Mouse (Mus musculus) brown adipose tissue, adult 24 weeks (tissue): ENCODE results near the gene Slc18a2. TPM values are rescaled to one million over a fixed set of nuclear protein-coding genes. Genes with fewer than 3 reads are reported as not detected.

Source experiments
- H3K27ac ChIP-seq: fragments of 200-500 bp; replicated peaks from 2 replicates; pipeline ENCODE4 v1.5.1; 2012; ENCODE audit warnings: low read depth, mild to moderate bottlenecking, low read length
- H3K4me1 ChIP-seq: fragments of 200-500 bp; 2 replicates; pipeline ENCODE4 v1.6.1; 2012; ENCODE audit warnings: low read length, mixed read lengths; ENCODE audit not compliant: control insufficient read depth, insufficient read depth, insufficient read length
- H3K4me3 ChIP-seq: fragments of 200-500 bp; 2 replicates; pipeline ENCODE4 v1.5.1; 2012; ENCODE audit warnings: low read depth, mild to moderate bottlenecking, low read length, moderate library complexity; ENCODE audit not compliant: insufficient read depth
- polyA plus RNA-seq: library from polyadenylated mRNA; stranded (reverse); fragments of >200 nt; gene quantifications from 2 replicates; pipeline ENCODE4 v1.2.4, GENCODE M21; 2012; ENCODE audit not compliant: missing spikeins, insufficient read depth, insufficient read length

Slc18a2 gene
- polyA plus RNA-seq: not detected in 2 replicates

DNA sequence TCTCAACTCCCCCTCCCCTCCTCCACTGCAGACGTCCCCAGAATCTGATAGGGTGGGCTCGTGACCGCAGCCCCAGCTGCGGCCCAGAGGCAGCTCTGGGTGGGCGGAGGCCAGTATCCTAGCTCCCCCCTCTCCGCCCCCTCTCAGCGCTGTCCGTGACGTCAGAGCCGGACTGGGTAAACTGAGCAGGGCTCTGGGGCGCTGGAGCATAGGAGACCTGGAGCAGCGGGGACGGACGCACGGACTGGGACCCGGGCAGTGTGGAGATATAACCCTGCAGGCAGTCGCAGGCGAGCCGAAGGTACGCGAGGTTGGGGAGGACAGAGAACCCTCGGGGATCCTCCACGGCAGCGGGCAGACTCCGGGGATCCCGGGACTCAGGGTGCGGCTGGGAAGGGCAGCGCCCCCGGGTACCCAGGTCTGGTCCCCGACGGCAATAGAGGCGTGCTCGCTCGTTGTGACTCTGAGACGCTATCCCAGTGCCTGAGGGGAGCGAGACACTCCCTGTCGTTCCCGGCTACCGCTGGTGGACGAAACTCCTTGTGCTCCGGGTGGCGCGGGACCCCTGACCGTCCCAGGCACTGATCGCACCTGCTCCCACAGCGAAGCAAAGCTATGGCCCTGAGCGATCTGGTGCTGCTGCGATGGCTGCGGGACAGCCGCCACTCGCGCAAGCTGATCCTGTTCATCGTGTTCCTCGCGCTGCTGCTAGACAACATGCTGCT lies at the start of gene Slc18a2:
Slc18a2 (plus strand) TSS at position 179 of the 725 bp plus-strand sequence.
- H3K27ac ChIP-seq: no peak within 1 kb of the TSS
- no peak within 1 kb of the TSS for H3K4me3 ChIP-seq
- no peaks in the 10 kb centered on the region for H3K4me1 ChIP-seq

DNA sequence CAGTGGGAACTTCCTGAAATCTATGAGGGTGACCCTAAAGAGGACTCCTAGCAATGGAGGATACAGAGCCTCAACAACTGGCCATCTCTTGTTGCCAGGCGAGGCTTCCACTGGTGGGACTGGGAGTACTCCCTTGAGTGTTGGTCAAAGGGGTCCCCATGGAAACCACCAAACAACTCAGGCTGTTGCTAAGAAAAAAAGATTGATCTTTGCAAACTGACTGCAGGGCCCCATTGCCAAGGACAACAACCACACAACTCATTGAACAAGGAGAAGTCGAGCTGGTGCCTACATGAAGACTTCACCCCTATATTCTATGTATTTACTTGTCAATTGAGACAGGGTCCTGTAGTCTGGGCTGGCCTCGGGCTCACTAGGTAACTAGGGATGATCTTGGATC lies 43.8 kb upstream of the Slc18a2 start:
- Histone ChIP-seq H3K4me3 (no peak overlapping the region), H3K27ac (no peak overlapping the region), H3K4me1 (no peaks in the 10 kb centered on the region)

DNA sequence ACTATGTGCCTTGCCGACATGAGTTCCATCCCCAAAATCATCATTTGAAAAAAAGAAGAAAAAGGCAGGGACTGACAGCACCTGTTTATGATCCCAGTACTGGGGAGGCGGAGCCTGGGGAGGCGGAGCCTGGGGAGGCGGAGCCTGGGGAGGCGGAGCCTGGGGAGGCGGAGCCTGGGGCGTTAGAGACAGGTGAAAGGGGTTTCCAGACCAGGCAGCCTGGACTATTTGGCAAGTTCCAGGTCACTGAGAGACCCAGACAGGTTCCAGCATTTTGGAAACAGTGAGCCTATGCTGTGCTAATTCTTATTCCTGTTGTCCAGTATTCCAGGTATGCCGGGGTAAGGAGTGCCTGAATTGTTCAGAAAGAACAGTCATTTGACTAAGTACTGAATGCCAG lies 41.7 kb upstream of the Slc18a2 start, which contains the start of gene Kcnk18:
Kcnk18 (plus strand) TSS at position 224 of the 400 bp plus-strand sequence.
- no peaks in the 10 kb centered on the region for H3K4me1 ChIP-seq
- no peak within 1 kb of the TSS for H3K27ac ChIP-seq
- H3K4me3 ChIP-seq: no peak within 1 kb of the TSS

DNA sequence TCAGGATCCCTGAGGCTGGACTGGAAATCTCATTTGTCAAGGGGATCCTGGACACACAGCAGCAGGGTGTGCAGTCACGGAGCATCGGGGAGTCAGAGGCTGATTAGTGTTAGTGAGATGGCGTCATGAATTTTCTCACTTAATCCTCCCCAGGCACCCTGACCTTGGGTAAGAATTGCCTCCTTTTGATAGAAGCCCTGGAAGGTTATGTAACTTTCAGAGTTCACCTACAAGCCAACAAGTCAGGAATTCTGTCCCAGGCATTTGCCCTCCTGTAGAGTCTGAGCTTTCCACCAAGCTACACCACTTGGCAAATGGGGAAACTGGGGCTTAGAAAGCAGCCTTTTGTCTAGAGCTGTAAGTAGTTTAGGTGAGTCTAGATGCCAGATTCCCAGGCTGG lies 39.6 kb upstream of the Slc18a2 start:
- Histone ChIP-seq H3K4me3 (no peak overlapping the region), H3K27ac (no peak overlapping the region), H3K4me1 (no peaks in the 10 kb centered on the region)

DNA sequence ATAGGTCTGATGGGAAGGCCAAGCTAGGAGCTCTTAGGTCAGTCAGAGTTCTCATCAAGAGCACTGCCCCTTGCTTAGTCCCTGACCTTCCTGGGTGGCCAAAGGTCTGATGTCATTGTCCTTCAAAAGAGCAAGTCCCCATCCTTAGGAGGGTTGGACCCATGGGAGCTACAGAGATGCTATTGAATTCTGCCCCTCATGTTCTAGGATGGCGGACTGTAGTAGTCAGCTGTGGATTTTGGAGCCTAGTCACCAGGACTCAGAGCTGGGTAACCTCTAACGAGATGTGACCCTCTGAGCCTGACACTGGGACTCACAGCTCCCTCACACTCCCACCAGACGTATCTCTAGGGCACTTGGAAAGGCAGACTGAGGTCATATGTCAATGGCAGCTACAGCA lies 32.3 kb upstream of the Slc18a2 start:
- Histone ChIP-seq H3K4me1 (no peaks in the 10 kb centered on the region), H3K4me3 (no peak overlapping the region), H3K27ac (no peak overlapping the region)

DNA sequence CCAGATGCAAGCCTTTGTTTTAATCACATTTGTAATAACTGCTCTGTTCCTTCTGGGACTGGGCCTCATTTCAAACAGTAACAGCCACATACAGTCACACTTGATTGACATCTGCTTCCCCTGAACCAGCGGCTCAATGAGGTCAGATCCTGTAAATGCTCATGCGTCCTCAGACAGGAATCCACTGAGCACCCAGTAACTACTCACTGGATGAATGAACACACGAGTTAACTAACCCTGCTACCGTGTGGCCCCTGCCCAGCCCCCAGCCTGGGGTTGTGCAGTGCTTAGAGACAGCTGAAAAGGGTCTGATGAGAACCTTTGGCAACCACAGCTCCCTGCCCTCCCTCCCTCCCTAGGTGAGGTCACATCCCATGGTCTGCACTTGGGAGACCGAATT lies 27.9 kb upstream of the Slc18a2 start:
- Histone ChIP-seq H3K4me3 (no peak overlapping the region), H3K27ac (no peak overlapping the region), H3K4me1 (no peaks in the 10 kb centered on the region)

DNA sequence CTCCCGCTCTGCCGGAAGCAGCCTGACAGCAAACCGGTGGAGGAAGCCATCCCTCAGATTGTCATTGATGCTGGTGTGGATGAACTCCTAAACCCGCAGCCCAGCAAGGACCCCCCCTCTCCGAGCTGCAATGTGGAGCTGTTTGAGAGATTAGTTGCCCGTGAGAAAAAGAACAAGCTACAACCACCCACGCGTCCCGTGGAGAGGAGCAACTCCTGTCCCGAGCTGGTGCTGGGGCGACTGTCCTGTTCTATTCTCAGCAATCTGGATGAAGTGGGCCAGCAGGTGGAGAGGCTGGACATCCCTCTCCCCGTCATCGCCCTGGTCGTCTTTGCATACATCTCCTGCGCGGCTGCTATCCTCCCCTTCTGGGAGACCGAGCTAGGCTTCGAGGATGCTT lies 25.7 kb upstream of the Slc18a2 start:
- Histone ChIP-seq H3K27ac (no peak overlapping the region), H3K4me3 (no peak overlapping the region), H3K4me1 (no peaks in the 10 kb centered on the region)

DNA sequence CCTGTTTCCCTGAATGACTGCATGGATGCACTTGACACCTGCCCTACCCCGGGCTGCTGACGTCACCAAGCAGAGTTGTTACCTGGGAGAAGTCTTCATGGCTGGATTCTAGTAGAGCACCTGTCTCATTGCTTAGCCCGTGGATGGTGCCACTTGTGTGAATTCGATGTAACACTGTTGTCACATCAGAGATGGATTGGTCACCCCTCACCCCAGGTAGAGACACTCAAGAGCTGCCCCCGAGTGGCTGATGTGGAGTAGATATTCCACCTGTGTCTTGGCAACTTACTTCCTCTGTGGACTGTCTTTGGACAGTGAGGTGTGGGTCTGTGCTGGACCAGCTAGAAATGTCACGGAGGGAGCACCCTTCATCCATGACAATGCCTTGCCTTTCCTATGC lies 24.6 kb upstream of the Slc18a2 start:
- Histone ChIP-seq H3K27ac (no peak overlapping the region), H3K4me1 (no peaks in the 10 kb centered on the region)

DNA sequence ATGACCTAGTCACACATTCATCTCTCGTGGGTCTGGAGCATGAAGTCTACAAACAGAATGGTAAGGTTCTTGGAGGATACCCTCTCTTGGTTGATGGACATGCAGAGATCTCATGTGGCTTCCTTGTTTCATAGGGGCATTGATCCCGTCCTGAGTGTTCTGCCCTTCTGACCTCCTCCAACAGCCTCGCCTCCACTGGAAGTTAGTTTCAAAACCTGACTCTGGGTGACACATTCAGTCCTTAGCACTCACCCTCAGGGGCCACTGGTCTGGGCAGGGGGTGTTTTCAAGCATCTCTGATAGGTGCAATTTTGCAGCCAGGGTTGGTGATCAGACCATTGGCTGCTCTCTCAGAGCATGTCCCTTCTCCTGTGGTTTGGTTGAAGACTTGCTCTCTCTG lies 22.1 kb upstream of the Slc18a2 start:
- H3K4me1 ChIP-seq: no peaks in the 10 kb centered on the region
- H3K27ac ChIP-seq: no peak overlapping the region
- H3K4me3 ChIP-seq: no peak overlapping the region

More for the DNA sequence above, 24.6 kb upstream of the Slc18a2 start:
- H3K4me3 ChIP-seq: no peak overlapping the region

DNA sequence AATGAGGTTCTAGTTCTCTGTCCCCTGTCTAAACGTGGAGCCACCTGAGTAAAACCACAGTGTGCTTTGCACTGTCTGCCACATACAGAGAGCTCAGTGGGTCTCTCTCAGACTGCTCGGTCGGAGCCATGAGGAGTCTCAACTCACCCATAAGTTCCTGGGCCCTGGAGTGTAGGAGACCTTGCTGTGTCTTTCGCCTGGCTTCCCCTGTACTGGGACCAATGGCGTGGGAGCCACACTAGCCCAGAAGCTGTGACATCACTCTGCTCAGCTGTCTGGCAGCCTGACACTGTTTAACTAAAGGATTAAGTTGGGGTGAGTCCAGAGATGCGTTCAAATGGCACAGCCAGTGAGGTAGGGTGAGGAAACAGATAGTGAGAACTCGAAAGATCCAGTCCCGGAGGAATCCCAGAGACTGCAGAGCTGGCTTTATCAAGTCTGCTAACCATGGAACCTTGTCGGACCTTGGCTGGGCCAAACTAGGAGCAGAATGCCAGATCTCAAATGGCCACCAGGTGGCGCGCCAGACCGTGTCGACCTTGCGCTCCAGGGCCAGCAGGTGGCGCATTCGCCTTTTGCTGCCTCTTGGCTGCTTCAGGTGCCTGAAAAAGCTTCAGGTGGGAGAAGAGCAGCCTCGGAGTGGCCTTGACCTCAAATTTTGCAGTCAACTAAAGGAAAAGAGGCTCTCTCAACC lies 21.4 kb upstream of the Slc18a2 start:
- Histone ChIP-seq H3K4me1 (no peaks in the 10 kb centered on the region), H3K27ac (no peak overlapping the region), H3K4me3 (no peak overlapping the region)

DNA sequence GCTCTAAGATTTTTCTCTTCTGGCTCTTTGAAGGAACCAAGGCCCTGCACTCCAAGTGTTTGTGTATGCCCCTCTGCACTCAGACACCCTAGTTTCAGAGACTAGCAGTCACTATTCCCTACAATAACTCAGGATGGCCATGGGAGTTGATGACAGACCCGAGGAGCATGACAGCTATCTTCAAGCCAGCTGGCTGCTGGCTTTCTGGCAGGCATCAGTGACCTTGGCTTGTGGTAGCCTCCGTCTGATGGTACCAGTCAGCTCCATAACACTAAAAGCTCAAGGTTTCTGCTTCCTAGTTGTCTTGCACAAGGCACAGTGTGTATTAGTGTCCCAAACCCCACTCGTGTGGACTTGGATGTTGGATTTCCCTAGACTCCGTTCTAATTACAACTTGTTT lies 18.7 kb upstream of the Slc18a2 start:
- Histone ChIP-seq H3K4me3 (no peak overlapping the region), H3K4me1 (no peaks in the 10 kb centered on the region), H3K27ac (no peak overlapping the region)

DNA sequence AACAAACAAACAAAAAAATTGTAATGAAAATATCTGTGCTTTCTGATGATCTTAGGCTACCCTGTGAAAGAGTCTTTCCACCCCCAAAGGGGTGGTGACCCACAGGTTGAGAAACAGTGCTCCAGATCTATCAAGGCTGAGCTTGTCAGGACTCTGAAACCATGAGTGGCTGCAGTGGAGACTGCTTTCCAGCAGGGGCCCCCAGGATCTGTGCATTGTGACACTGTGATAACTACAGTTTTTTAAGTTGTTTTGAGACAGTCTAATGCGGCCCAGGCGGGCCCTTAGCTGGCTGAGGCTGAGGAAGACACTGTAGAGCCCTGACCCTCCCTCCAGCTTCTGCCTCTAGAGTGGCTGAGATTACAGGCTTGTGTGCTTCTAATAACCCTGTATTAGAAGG lies 17.6 kb upstream of the Slc18a2 start:
- H3K4me1 ChIP-seq: no peaks in the 10 kb centered on the region
- no peak overlapping the region for H3K27ac ChIP-seq
- H3K4me3 ChIP-seq: no peak overlapping the region

DNA sequence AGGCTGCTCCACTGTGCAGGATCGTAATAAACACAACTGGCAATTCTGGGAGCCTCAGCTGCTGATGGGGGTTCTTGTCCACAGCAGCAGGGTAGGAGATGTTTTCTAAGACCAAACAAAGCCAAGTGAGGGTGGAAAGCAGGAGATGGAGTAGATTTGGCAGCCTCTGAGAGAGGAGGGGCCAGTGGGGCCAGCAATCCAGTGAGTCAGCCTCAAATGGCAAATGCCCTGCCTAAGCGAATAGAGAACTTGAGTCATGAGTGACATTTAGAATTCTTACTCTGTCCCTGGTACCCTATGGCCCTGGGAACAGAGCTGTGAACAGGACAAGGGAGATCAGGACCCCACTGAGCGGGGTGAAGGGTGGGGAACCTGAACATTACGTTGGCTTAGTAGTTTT lies 12.6 kb upstream of the Slc18a2 start:
- no peaks in the 10 kb centered on the region for H3K4me1 ChIP-seq
- no peak overlapping the region for H3K4me3 ChIP-seq
- H3K27ac ChIP-seq: no peak overlapping the region

DNA sequence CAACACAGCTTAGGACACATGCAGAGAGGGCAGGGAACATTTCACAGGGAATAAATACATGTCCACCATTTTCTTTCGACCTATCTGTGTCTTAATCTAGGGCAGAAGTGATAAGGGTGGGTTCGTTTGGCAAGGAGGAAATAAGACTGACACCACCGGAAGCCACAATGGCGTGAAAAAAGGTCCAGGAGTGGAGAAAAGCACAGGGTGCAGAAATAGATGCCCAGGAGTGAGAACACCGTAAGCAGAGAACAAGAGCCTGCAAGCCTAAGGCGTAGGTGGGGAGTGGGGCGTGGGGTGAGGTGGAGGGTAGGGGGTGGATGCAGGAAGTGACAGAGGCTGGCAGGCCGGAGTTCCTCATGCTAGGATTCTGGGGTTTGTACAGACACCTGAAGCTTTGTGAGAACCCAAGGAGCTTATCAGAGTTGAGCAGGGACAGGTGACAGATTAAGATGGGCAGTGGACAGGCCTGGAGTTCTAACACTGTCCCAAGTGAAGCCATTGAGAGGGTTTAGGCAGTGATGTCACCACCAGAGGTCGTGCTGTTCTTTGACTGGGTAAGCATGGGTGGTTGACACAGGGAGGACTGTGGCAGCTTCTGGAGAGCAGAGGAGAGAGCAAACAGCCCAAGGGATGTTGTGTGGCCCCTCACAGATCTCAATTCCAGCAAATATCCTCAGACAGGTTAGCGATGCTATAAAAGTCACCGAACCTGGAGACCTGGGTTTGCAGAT lies 12.0 kb upstream of the Slc18a2 start:
- H3K4me1 ChIP-seq: no peaks in the 10 kb centered on the region
- no peak overlapping the region for H3K4me3 ChIP-seq
- H3K27ac ChIP-seq: no peak overlapping the region

DNA sequence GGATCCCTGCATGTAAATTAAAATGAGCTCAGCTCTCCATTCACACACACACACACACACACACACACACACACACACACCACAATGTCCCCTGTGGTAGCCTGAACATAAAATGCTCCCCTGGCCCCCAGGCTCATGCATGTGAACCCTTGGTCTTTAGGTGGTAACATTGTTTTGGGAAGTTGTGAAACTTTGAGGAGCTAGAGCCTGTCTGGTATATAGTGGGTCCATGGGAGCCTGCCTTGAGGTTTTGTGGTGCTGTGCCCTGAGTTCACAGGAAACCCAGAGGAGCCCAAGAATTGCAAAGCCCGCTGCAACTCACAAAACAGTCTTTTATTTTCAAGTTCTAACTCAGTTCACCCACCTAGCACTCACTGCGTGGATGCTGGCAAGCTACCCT lies 8.0 kb upstream of the Slc18a2 start:
- H3K4me1 ChIP-seq: no peaks in the 10 kb centered on the region
- H3K4me3 ChIP-seq: no peak overlapping the region
- H3K27ac ChIP-seq: no peak overlapping the region
